Mouse (Mus musculus) forebrain, embryonic 13.5 days (tissue): ENCODE data around the gene Ppp4c. TPM values are rescaled to one million over a fixed set of nuclear protein-coding genes. Genes with fewer than 3 reads are reported as not detected.

ENCODE experiments used
- ATAC-seq: fragments of 200-750 bp; cut with Nextera tagmentation; 2 replicates; pipeline ENCODE4 v1.8.0; 2017
- H3K27ac ChIP-seq: fragments of 300-500 bp; sonication (generic); 2 replicates; pipeline ENCODE4 v1.5.1; 2015; ENCODE audit warnings: inconsistent platforms, mild to moderate bottlenecking, moderate library complexity
- H3K27me3 ChIP-seq: fragments of 300-500 bp; sonication (generic); 2 replicates; pipeline ENCODE4 v1.6.1; 2015; ENCODE audit warnings: mild to moderate bottlenecking, inconsistent platforms
- H3K36me3 ChIP-seq: fragments of 300-500 bp; sonication (generic); 2 replicates; pipeline ENCODE4 v1.6.1; 2015; ENCODE audit warnings: mild to moderate bottlenecking, inconsistent platforms; ENCODE audit not compliant: poor library complexity, severe bottlenecking
- H3K4me1 ChIP-seq: fragments of 300-500 bp; sonication (generic); 2 replicates; pipeline ENCODE4 v1.6.1; 2015; ENCODE audit warnings: inconsistent platforms
- H3K4me2 ChIP-seq: fragments of 300-500 bp; sonication (generic); 2 replicates; pipeline ENCODE4 v1.6.1; 2015; ENCODE audit warnings: inconsistent platforms, mild to moderate bottlenecking, moderate library complexity
- H3K4me3 ChIP-seq: fragments of 300-500 bp; sonication (generic); 2 replicates; pipeline ENCODE4 v1.5.1; 2015; ENCODE audit warnings: mild to moderate bottlenecking, inconsistent platforms
- H3K9ac ChIP-seq: fragments of 300-500 bp; sonication (generic); 2 replicates; pipeline ENCODE4 v1.6.1; 2015; ENCODE audit warnings: mild to moderate bottlenecking, inconsistent platforms
- H3K9me3 ChIP-seq: fragments of 300-500 bp; sonication (generic); replicated peaks from 2 replicates; pipeline ENCODE4 v1.6.1; 2016; ENCODE audit warnings: inconsistent platforms
- WGBS: fragments of 180-500 bp; shearing (Covaris S2); methylation state at CpG from one replicate; pipeline ENCODE4 v1.1.7; 2015; 5-methylcytosine and 5-hydroxymethylcytosine counted together
- polyA plus RNA-seq: library from polyadenylated mRNA; unstranded; fragments of >200 nt; fragmentation: Nextera tagmentation; extraction: Ambion mirVana; gene quantifications from 2 replicates; pipeline ENCODE4 v1.2.1, GENCODE M21; 2015

The Ppp4c gene
- polyA plus RNA-seq, 1 experiment from 2014 or later: 246 TPM

DNA sequence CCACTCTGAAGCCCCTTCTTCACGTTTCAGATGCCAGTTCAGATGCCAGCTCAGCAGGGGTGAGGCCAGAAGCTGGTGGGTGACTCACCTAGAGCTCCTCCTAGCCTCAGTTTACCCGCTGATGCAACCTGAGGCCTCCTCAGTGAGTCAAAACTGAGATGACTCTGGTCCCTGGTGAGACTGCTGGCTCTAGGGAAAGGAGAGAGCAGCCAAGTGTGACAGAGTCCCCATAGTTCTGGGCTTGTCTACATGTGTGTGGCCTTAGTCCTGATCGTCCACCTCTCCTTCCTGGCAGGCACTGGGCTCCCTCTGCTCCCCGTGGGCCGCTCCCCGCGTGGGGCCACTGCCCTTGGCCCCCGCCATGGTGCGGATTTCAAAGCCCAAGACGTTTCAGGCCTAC, 14.8 kb downstream of the Ppp4c start:
- WGBS: 52% methylated on average over 10 of the region's 10 CpGs
- peak overlapping the region; percentile 81 for H3K4me3 ChIP-seq
- peak overlapping the region; percentile 79 for H3K27ac ChIP-seq
- no peak for ATAC-seq
- peak overlapping the region; percentile 93 for H3K9ac ChIP-seq
- no peaks in the 10 kb centered on the region for H3K9me3 ChIP-seq
- H3K36me3 ChIP-seq: peaks cover 17% of the 10 kb centered on the region
- H3K4me1 ChIP-seq: peaks cover 55% of the 10 kb centered on the region
- peak overlapping the region; percentile 97 for H3K4me2 ChIP-seq
- no peaks in the 10 kb centered on the region for H3K27me3 ChIP-seq

- Histone ChIP-seq H3K36me3 (peaks cover 17% of the 10 kb centered on the region), H3K27me3 (no peaks in the 10 kb centered on the region), H3K4me2 (peak within 1 kb of the TSS; percentile 97), H3K9ac (peak within 1 kb of the TSS; percentile 93), H3K4me1 (peaks cover 54% of the 10 kb centered on the region), H3K9me3 (no peaks in the 10 kb centered on the region), H3K27ac (peak within 1 kb of the TSS; percentile 79), H3K4me3 (peak within 1 kb of the TSS; percentile 81)
- ATAC-seq: peak; percentile 90
- under 1% methylated on average over 35 of the region's 37 CpGs for WGBS
These were observed 15.7 kb downstream of the Ppp4c start, which contains the start of gene Ypel3 for GRCm38 (mm10) chr7:126776598-126777057. Gene Ypel3 (plus strand): TSS chr7:126776955.

GRCm38 (mm10) chr7:126775978-126776234, 16.4 kb downstream of the Ppp4c start:
- H3K9ac ChIP-seq: peak overlapping the region; percentile 93
- peak overlapping the region; percentile 79 for H3K27ac ChIP-seq
- peak overlapping the region; percentile 81; the same call in 1 of the 2 replicates for H3K4me3 ChIP-seq
- 74% methylated on average over 3 of the region's 3 CpGs for WGBS
- no peaks in the 10 kb centered on the region for H3K9me3 ChIP-seq
- H3K4me2 ChIP-seq: peak overlapping the region; percentile 97
- no peak for ATAC-seq
- H3K36me3 ChIP-seq: peaks cover 23% of the 10 kb centered on the region
- peaks cover 47% of the 10 kb centered on the region for H3K4me1 ChIP-seq
- H3K27me3 ChIP-seq: no peaks in the 10 kb centered on the region

DNA sequence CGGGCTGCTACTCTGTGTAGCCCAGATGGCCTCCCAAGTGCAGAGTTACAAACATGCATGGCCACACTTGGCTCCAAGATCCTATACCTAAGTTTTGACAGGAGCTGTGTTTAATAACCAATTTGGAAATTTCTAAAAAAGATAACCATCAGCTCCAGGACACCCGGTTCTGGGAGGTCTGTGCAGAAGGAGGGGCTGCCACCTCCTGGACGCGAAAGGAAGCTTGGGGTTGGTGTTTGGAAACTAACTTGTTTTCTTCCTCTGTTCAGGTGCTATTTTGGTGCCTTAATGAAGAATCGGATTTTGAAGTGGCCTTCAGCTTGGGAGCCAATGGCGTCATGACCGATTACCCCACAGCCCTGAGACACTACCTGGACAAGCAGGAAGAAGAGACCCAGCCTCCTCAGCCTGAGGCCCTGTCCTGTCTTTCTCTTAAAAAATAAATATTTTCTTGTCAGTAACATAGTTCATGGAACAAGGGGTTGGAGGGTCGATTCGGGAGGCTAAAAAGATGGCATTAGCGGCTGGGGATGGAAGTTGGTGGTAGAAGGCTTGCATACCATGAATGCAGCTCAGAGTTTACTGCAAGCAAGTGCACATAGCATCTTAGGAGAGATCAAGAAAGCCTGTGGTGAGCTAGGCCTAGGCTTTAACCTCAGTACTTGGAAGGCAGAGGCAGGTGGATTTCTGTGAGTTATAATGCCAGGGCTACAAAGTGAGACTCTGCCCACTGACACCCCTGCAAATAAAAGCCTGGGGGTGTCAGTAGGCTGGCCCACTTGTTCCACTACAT, 16.9 kb downstream of the Ppp4c start:
- no peaks in the 10 kb centered on the region for H3K27me3 ChIP-seq
- no peak overlapping the region for H3K4me3 ChIP-seq
- 83% methylated on average over 10 of the region's 10 CpGs for WGBS
- peaks cover 44% of the 10 kb centered on the region for H3K4me1 ChIP-seq
- peak overlapping the region; percentile 79; the same call in 1 of the 2 replicates for H3K27ac ChIP-seq
- H3K36me3 ChIP-seq: peaks cover 28% of the 10 kb centered on the region
- no peaks in the 10 kb centered on the region for H3K9me3 ChIP-seq
- no peak for ATAC-seq
- peak overlapping the region; percentile 97; the same call in 1 of the 2 replicates for H3K4me2 ChIP-seq
- H3K9ac ChIP-seq: peak overlapping the region; percentile 93

GRCm38 (mm10) chr7:126774463-126774862, 17.8 kb downstream of the Ppp4c start:
- Histone ChIP-seq H3K27me3 (no peaks in the 10 kb centered on the region), H3K27ac (no peak overlapping the region), H3K36me3 (peaks cover 37% of the 10 kb centered on the region), H3K4me2 (no peak overlapping the region), H3K9ac (no peak overlapping the region), H3K4me3 (no peak overlapping the region), H3K9me3 (no peaks in the 10 kb centered on the region), H3K4me1 (peaks cover 35% of the 10 kb centered on the region)
- no peak for ATAC-seq
- WGBS: 82% methylated on average over 2 of the region's 2 CpGs

- Histone ChIP-seq H3K9me3 (no peaks in the 10 kb centered on the region), H3K4me1 (peaks cover 25% of the 10 kb centered on the region), H3K4me3 (no peak overlapping the region), H3K27me3 (no peaks in the 10 kb centered on the region), H3K27ac (no peak overlapping the region), H3K36me3 (peaks cover 42% of the 10 kb centered on the region), H3K9ac (no peak overlapping the region), H3K4me2 (no peak overlapping the region)
- ATAC-seq: no peak
- WGBS: 86% methylated on average over 2 of the region's 2 CpGs
These were observed 18.9 kb downstream of the Ppp4c start for GRCm38 (mm10) chr7:126773351-126773750.

DNA sequence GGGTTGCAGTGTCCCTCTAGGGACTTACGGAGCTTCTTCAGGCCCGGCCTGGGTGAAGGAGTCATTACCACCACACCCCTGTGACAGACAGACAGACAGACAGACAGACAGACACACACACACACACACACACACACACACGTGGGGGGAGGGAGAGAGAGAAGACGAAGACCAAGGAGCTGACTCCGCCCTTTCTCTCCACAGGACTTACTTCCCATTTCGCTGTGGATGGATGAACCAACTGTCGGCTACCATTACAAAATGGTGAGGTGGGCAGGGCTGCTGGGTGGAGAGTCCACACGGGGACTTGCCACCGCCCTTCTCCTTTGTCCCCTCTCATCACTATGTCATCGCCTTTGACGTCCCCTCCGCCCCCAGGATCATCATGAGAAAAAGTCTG, 21.5 kb downstream of the Ppp4c start:
- no peak overlapping the region for H3K9ac ChIP-seq
- peaks cover 3% of the 10 kb centered on the region for H3K4me1 ChIP-seq
- no peak overlapping the region for H3K27ac ChIP-seq
- H3K27me3 ChIP-seq: no peaks in the 10 kb centered on the region
- H3K36me3 ChIP-seq: peaks cover 63% of the 10 kb centered on the region
- no peaks in the 10 kb centered on the region for H3K9me3 ChIP-seq
- no peak overlapping the region for H3K4me3 ChIP-seq
- no peak overlapping the region for H3K4me2 ChIP-seq
- ATAC-seq: no peak
- WGBS: 86% methylated on average over 12 of the region's 12 CpGs

DNA sequence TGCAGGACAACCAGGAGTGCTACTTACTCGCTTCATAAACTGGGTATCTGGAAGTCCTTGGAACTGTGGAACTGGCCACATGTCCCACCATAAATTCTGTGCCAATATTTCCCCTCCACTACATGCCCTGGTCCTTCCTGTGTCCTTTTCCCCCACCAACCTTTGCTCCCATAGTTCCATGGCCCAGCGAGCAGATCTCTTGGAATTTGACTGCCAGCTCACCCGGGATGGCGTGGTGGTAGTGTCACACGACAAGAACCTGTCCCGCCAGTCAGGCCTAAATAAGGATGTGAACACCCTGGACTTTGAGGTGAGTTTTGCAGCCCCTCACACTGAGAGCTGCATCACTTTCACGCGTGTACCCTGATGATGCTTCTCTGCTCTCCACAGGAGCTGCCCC, 25.3 kb downstream of the Ppp4c start:
- ATAC-seq: no peak
- peaks cover 12% of the 10 kb centered on the region for H3K4me1 ChIP-seq
- H3K4me2 ChIP-seq: no peak overlapping the region
- no peak overlapping the region for H3K9ac ChIP-seq
- H3K27me3 ChIP-seq: no peaks in the 10 kb centered on the region
- H3K9me3 ChIP-seq: no peaks in the 10 kb centered on the region
- WGBS: 97% methylated on average over 8 of the region's 8 CpGs
- H3K36me3 ChIP-seq: peaks cover 91% of the 10 kb centered on the region
- no peak overlapping the region for H3K4me3 ChIP-seq
- H3K27ac ChIP-seq: no peak overlapping the region

DNA sequence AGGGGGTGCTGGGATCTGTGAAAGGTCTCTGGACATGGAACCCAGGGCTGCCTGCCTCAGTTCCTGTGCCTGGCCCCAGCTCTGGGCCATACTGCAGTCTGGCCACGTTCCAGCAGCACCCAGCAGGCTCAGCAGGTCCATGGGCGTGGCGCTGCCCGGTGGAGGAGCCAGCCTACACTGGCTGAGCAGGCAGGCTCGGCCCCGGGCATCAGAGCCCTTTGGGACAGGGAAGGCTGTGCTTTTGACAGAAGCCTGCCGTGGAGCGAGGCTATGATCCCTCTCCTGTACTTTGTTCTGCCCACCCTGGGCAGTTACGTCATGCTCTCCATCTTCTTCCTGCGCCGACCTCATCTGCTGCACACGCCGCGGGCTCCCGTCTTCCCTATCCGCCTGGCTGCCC, 26.1 kb downstream of the Ppp4c start, which contains the start of gene Gdpd3:
Gene Gdpd3 (plus strand): TSS at position 134 of the 400 bp plus-strand sequence.
- no peak for ATAC-seq
- Histone ChIP-seq H3K4me1 (peaks cover 20% of the 10 kb centered on the region), H3K9ac (no peak within 1 kb of the TSS), H3K9me3 (no peaks in the 10 kb centered on the region), H3K4me3 (no peak within 1 kb of the TSS), H3K4me2 (no peak within 1 kb of the TSS), H3K27ac (no peak within 1 kb of the TSS; the same call in 1 of the 2 replicates), H3K36me3 (peaks cover 93% of the 10 kb centered on the region), H3K27me3 (no peaks in the 10 kb centered on the region)
- WGBS: 94% methylated on average over 16 of the region's 16 CpGs

- peaks cover 87% of the 10 kb centered on the region for H3K36me3 ChIP-seq
- H3K4me3 ChIP-seq: no peak overlapping the region
- H3K27ac ChIP-seq: no peak overlapping the region
- H3K9ac ChIP-seq: no peak overlapping the region
- no peaks in the 10 kb centered on the region for H3K27me3 ChIP-seq
- no peak for ATAC-seq
- no peaks in the 10 kb centered on the region for H3K9me3 ChIP-seq
- WGBS: 91% methylated on average over 9 of the region's 9 CpGs
- H3K4me1 ChIP-seq: peaks cover 27% of the 10 kb centered on the region
- H3K4me2 ChIP-seq: no peak overlapping the region
These were observed 26.8 kb downstream of the Ppp4c start for GRCm38 (mm10) chr7:126765540-126765939.

GRCm38 (mm10) chr7:126762471-126763008, 29.8 kb downstream of the Ppp4c start:
- 69% methylated on average over 17 of the region's 17 CpGs for WGBS
- Histone ChIP-seq H3K36me3 (peaks cover 58% of the 10 kb centered on the region), H3K4me3 (peak overlapping the region; percentile 10; the same call in 1 of the 2 replicates), H3K4me1 (peaks cover 34% of the 10 kb centered on the region), H3K4me2 (peak overlapping the region; percentile 41), H3K9me3 (no peaks in the 10 kb centered on the region), H3K27ac (peak overlapping the region; percentile 65), H3K27me3 (no peaks in the 10 kb centered on the region), H3K9ac (peak overlapping the region; percentile 43; the same call in 1 of the 2 replicates)
- no peak for ATAC-seq

GRCm38 (mm10) chr7:126761529-126762067, 30.7 kb downstream of the Ppp4c start:
- Histone ChIP-seq H3K4me2 (peak overlapping the region; percentile 93), H3K27me3 (no peaks in the 10 kb centered on the region), H3K4me1 (peaks cover 34% of the 10 kb centered on the region), H3K9me3 (no peaks in the 10 kb centered on the region), H3K9ac (peak overlapping the region; percentile 90; the same call in 1 of the 2 replicates), H3K4me3 (0 out of 2 replicates have a peak overlapping the region, but pooled peaks have one; percentile 81), H3K27ac (peak overlapping the region; percentile 65), H3K36me3 (peaks cover 48% of the 10 kb centered on the region)
- no peak for ATAC-seq
- WGBS: 84% methylated on average over 6 of the region's 6 CpGs
